Mouse (Mus musculus) right cerebral cortex, postnatal 10 days (tissue): ENCODE results near the gene Fam186a.

Source experiments
- DNase-seq, 2 experiments: peaks; one replicate each; pipeline ENCODE4 v3.0.0; 2021; ENCODE audit warnings: low spot score in 2 of 2

Fam186a gene

GRCm38 (mm10) chr15:99872543-99872942 lies 94.3 kb downstream of the Fam186a start:
- no peak for DNase-seq
